Mouse (Mus musculus) liver, embryonic 12.5 days (tissue): ENCODE measurements around the gene Sesn3. TPM values are rescaled to one million over a fixed set of nuclear protein-coding genes. Genes with fewer than 3 reads are reported as not detected.

ENCODE experiments used
- ATAC-seq: fragments of 200-750 bp; cut with Nextera tagmentation; 2 replicates; pipeline ENCODE4 v1.8.0; 2017; ENCODE audit warnings: moderate number of reproducible peaks, mild to moderate bottlenecking, moderate library complexity
- H3K27ac ChIP-seq: fragments of 300-500 bp; sonication (generic); 2 replicates; pipeline ENCODE4 v1.5.1; 2016; ENCODE audit warnings: mild to moderate bottlenecking
- H3K27me3 ChIP-seq: fragments of 300-500 bp; sonication (generic); replicated peaks from 2 replicates; pipeline ENCODE4 v1.6.1; 2016; ENCODE audit warnings: mild to moderate bottlenecking, moderate library complexity
- H3K36me3 ChIP-seq: fragments of 300-500 bp; sonication (generic); 2 replicates; pipeline ENCODE4 v1.6.1; 2016; ENCODE audit warnings: mild to moderate bottlenecking, moderate library complexity
- H3K4me1 ChIP-seq: fragments of 300-500 bp; sonication (generic); 2 replicates; pipeline ENCODE4 v1.6.1; 2016
- H3K4me2 ChIP-seq: fragments of 300-500 bp; sonication (generic); 2 replicates; pipeline ENCODE4 v1.6.1; 2016; ENCODE audit warnings: mild to moderate bottlenecking, moderate library complexity
- H3K4me3 ChIP-seq: fragments of 300-500 bp; sonication (generic); 2 replicates; pipeline ENCODE4 v1.5.1; 2016; ENCODE audit warnings: mild to moderate bottlenecking, moderate library complexity
- H3K9ac ChIP-seq: fragments of 300-500 bp; sonication (generic); 2 replicates; pipeline ENCODE4 v1.6.1; 2016; ENCODE audit warnings: mild to moderate bottlenecking, moderate library complexity
- H3K9me3 ChIP-seq: fragments of 300-500 bp; sonication (generic); replicated peaks from 2 replicates; pipeline ENCODE4 v1.6.1; 2016; ENCODE audit warnings: mild to moderate bottlenecking, moderate library complexity
- WGBS: fragments of 180-500 bp; shearing (Covaris S2); methylation state at CpG from one replicate; pipeline ENCODE4 v1.1.7; 2016; ENCODE audit not compliant: insufficient replicate concordance; 5-methylcytosine and 5-hydroxymethylcytosine counted together
- polyA plus RNA-seq: library from polyadenylated mRNA; unstranded; fragments of >200 nt; fragmentation: Nextera tagmentation; extraction: Ambion mirVana; gene quantifications from 2 replicates; pipeline ENCODE4 v1.2.1, GENCODE M21; 2016

The Sesn3 gene
- polyA plus RNA-seq, 1 experiment from 2014 or later = 2.4 TPM

- H3K4me3 ChIP-seq = no peak overlapping the region
- peak overlapping the region; percentile 46 for H3K9ac ChIP-seq
- 72% methylated on average over 9 of the region's 9 CpGs for WGBS
- H3K4me2 ChIP-seq = peak overlapping the region; percentile 25; the same call in 1 of the 2 replicates
- peaks cover 8% of the 10 kb centered on the region for H3K9me3 ChIP-seq
- peaks cover 81% of the 10 kb centered on the region for H3K4me1 ChIP-seq
- no peaks in the 10 kb centered on the region for H3K27me3 ChIP-seq
- H3K27ac ChIP-seq = peak overlapping the region; percentile 78
- ATAC-seq = no peak
- peaks cover 51% of the 10 kb centered on the region for H3K36me3 ChIP-seq
Measured at GRCm38 (mm10) chr9:14364719-14365118, 89.9 kb downstream of the Sesn3 start.

- no peak for ATAC-seq
- no peaks in the 10 kb centered on the region for H3K27me3 ChIP-seq
- peak overlapping the region; percentile 25; the same call in 1 of the 2 replicates for H3K4me2 ChIP-seq
- peaks cover 52% of the 10 kb centered on the region for H3K36me3 ChIP-seq
- no peak overlapping the region for H3K4me3 ChIP-seq
- peak overlapping the region; percentile 46 for H3K9ac ChIP-seq
- H3K27ac ChIP-seq = peak overlapping the region; percentile 78
- H3K9me3 ChIP-seq = peaks cover 8% of the 10 kb centered on the region
- WGBS = 55% methylated on average over 4 of the region's 4 CpGs
- peaks cover 89% of the 10 kb centered on the region for H3K4me1 ChIP-seq
Measured at GRCm38 (mm10) chr9:14365481-14366125, 90.7 kb downstream of the Sesn3 start.

DNA sequence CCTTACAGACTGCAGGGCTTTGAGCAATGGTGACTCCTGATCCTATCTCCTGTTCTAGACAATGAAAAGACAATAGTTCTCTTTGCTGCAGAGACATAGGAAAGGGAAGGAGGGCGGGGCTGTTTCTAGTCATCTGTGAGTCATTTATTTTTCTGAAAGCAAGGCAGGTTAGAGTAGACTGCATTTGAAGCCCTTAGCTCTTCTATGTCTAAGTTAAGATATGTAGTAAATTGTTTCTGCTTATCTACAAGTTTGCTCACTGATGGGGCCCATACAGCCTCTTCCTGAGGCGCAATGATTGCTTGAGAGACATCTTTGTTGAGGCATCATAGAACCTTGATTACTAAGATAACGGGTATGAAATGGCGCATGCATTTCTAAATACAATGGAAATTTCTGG lies 93.0 kb downstream of the Sesn3 start:
- H3K4me3 ChIP-seq = no peak overlapping the region
- ATAC-seq = no peak
- peaks cover 8% of the 10 kb centered on the region for H3K9me3 ChIP-seq
- H3K9ac ChIP-seq = peak overlapping the region; percentile 22; the same call in 1 of the 2 replicates
- peaks cover 48% of the 10 kb centered on the region for H3K36me3 ChIP-seq
- H3K27ac ChIP-seq = peak overlapping the region; percentile 97
- H3K4me1 ChIP-seq = peaks cover 98% of the 10 kb centered on the region
- H3K4me2 ChIP-seq = peak overlapping the region; percentile 20; the same call in 1 of the 2 replicates
- H3K27me3 ChIP-seq = no peaks in the 10 kb centered on the region
- WGBS = 74% methylated on average over 4 of the region's 4 CpGs

DNA sequence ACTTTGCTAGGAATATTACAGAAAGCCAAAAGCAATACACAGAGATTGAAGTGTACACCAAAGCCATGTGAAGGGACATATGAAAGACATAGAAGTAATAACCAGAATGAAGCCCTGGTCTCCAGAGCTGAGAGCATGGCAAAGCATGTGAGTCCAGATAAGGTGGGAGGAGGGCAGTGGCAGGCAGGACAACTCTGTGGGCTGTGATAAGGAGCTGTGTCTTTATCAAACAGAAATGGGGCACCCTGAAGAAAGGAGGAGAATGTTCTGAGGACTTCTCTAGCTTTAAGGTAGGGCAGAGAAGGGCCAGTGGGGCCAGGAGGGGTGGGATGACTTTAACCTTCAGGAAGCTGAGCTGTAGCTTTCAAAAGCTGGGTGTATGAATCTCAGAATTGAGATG lies 94.4 kb downstream of the Sesn3 start:
- ATAC-seq = peak; percentile 97
- H3K27ac ChIP-seq = peak overlapping the region; percentile 97
- peak overlapping the region; percentile 59 for H3K9ac ChIP-seq
- H3K4me2 ChIP-seq = peak overlapping the region; percentile 61
- peak overlapping the region; percentile 25; the same call in 1 of the 2 replicates for H3K4me3 ChIP-seq
- H3K36me3 ChIP-seq = peaks cover 52% of the 10 kb centered on the region
- H3K4me1 ChIP-seq = peaks cover 91% of the 10 kb centered on the region
- H3K27me3 ChIP-seq = no peaks in the 10 kb centered on the region
- H3K9me3 ChIP-seq = peaks cover 8% of the 10 kb centered on the region

- no peak overlapping the region for H3K4me2 ChIP-seq
- H3K4me3 ChIP-seq = no peak overlapping the region
- peak overlapping the region; percentile 38 for H3K27ac ChIP-seq
- no peak for ATAC-seq
- H3K9me3 ChIP-seq = peaks cover 8% of the 10 kb centered on the region
- H3K36me3 ChIP-seq = peaks cover 71% of the 10 kb centered on the region
- H3K4me1 ChIP-seq = peaks cover 88% of the 10 kb centered on the region
- H3K27me3 ChIP-seq = no peaks in the 10 kb centered on the region
- H3K9ac ChIP-seq = no peak overlapping the region
Measured at GRCm38 (mm10) chr9:14372440-14372839, 97.6 kb downstream of the Sesn3 start.

- Histone ChIP-seq H3K4me1 (peaks cover 80% of the 10 kb centered on the region), H3K4me3 (no peak overlapping the region), H3K36me3 (peaks cover 60% of the 10 kb centered on the region), H3K9me3 (no peaks in the 10 kb centered on the region), H3K27me3 (peaks cover 14% of the 10 kb centered on the region), H3K4me2 (no peak overlapping the region), H3K9ac (no peak overlapping the region), H3K27ac (no peak overlapping the region)
- ATAC-seq = no peak
- 91% methylated on average over 4 of the region's 4 CpGs for WGBS
Measured at GRCm38 (mm10) chr9:14376149-14376548, 101.3 kb downstream of the Sesn3 start.

DNA sequence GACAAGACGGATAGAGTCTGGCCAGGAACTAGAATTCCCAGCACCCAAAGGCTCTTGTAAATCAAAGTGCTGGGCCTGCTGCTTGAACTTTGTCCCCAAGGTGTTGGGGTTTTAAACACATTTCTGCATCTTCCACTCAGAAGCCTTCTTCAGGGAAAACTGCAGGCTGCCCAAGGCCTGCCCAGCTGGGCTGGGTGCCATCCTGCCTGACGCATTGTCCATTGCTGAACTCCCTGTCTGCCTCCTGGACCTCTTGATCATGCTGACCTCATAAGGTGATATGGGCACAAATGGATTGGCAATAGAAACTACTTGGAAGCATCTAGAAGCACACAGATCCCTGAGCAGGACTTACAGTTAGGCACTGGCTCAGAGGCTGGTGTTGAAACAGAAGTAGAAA lies 103.3 kb downstream of the Sesn3 start:
- ATAC-seq = no peak
- H3K9me3 ChIP-seq = no peaks in the 10 kb centered on the region
- H3K4me2 ChIP-seq = peak overlapping the region; percentile 91
- H3K4me1 ChIP-seq = peaks cover 78% of the 10 kb centered on the region
- WGBS = 95% methylated on average over 2 of the region's 2 CpGs
- H3K9ac ChIP-seq = peak overlapping the region; percentile 93; the same call in 1 of the 2 replicates
- H3K36me3 ChIP-seq = peaks cover 49% of the 10 kb centered on the region
- H3K27ac ChIP-seq = no peak overlapping the region
- peak overlapping the region; percentile 82 for H3K4me3 ChIP-seq
- peaks cover 14% of the 10 kb centered on the region for H3K27me3 ChIP-seq

DNA sequence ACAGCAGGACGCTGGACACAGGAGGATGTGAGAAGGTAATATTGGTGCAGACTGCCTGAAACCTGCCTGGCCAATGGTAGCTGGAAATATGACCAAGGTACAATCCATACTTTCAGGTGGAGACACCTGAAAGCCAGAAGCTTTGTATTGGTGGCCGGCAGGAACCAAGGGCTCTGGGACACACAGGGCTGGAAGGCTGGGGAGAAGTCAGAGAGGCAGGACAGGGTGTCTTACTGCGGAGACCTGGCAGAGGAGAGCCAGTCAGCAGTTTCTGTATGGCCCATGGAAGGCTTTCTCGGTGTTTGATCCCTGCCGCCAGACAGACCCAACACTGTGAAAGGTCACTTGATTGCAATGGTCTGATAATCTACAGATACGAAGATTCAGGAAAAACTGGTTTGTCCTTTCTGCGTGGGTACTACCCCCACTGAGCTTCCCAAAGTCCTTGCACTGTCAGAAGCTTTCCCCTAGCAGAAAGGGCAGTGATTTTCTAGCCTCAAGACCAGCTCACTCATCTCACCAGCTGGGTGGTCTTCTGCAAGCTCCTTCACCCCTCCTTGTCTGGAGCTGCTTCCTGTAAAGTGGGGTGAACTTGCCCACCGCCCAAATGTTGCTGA lies 105.0 kb downstream of the Sesn3 start:
- 27% methylated on average over 8 of the region's 8 CpGs for WGBS
- H3K4me1 ChIP-seq = peaks cover 79% of the 10 kb centered on the region

DNA sequence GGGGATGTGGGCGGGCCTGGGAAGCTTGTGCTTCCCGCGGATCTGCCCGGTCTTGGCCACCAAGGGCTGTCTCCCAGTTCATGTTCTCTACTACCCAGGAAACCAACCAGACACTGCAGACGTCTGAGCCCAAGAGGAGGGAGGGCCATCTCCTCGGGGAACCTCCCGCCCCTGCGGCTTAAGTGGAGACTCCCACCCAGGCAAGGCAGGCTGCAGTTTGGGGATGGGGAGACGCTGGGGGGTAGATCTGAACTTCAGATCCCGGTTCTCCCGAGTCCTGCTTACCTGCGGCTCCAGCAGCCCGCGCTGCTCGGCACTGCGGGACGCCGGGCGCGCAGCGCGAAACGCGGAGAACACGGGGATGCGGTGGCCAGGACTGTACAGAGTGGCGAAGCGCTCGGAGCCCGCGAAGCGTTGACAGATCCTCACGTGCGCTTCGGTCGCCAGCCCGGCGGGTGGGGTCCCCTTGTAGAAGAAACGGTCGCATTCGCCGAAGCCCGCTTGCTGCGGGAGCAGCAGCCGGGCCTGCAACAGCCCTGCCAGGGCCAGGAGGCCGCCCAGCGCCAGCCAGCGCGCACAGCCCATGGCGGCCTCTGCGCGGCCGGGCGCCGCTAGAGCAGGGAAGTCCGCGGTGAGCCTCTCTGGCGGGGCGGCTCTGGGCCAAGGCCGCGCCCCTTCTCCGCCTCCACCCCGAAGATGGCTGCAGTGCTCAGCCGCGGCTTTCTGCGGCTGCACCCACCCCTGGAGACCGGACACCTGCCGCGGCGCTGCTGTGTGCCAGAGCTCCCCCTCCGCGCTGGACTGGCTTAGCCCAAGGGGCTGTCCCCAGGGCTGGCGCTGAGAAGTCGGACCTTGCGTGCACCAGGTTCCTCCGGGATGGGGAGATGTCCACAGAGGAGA lies 105.8 kb downstream of the Sesn3 start:
- Histone ChIP-seq H3K36me3 (peaks cover 29% of the 10 kb centered on the region), H3K9ac (peak overlapping the region; percentile 93), H3K4me3 (peak overlapping the region; percentile 82), H3K4me2 (peak overlapping the region; percentile 91), H3K4me1 (peaks cover 74% of the 10 kb centered on the region), H3K27ac (peak overlapping the region; percentile 89), H3K9me3 (no peaks in the 10 kb centered on the region), H3K27me3 (peaks cover 14% of the 10 kb centered on the region)
- ATAC-seq = peak; percentile 96
- WGBS = under 1% methylated on average over 76 of the region's 76 CpGs

More for the DNA sequence above, 105.0 kb downstream of the Sesn3 start:
- Histone ChIP-seq H3K27me3 (peaks cover 14% of the 10 kb centered on the region), H3K27ac (peak overlapping the region; percentile 89), H3K4me2 (peak overlapping the region; percentile 91), H3K9ac (peak overlapping the region; percentile 93), H3K9me3 (no peaks in the 10 kb centered on the region), H3K4me3 (peak overlapping the region; percentile 82), H3K36me3 (peaks cover 35% of the 10 kb centered on the region)
- ATAC-seq = no peak

DNA sequence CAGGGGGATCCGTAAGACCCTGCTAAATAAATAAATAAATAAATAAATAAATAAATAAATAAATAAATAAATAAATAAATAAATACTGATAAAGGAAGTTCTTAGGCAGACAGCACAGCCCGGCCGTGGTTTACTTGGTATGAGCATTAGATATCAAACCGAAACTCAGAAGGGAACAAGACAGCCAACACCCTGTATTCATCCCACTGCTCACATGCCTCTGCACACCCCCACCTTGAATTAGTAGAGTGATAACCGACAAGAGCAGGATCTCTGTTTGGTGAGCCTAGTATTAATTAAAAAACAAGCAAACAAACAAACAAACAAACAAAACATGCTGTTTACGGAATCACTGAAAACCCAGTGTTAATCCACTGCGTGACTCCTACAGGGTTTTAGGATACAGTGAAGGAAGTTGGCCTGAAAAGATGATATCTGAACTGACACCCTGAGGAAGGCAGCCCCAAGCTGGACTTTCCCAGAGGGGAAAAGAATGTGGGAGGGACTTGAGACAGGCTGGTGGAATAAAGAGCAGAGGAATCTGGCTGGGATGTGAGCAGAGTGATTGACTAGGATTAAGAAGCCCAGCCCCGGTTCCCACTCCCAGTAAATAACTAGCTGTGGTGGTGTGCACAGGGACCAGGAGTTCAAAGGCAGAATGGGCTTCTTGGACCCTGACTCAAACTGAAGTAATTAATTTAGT lies 106.6 kb downstream of the Sesn3 start, which contains the start of gene Endod1:
Endod1 (minus strand) TSS at position 155 of the 703 bp plus-strand sequence.
- Histone ChIP-seq H3K4me3 (peak within 1 kb of the TSS; percentile 82), H3K27ac (peak within 1 kb of the TSS; percentile 89), H3K9me3 (no peaks in the 10 kb centered on the region), H3K9ac (peak within 1 kb of the TSS; percentile 93), H3K4me2 (peak within 1 kb of the TSS; percentile 91), H3K36me3 (peaks cover 21% of the 10 kb centered on the region), H3K27me3 (peaks cover 14% of the 10 kb centered on the region), H3K4me1 (peaks cover 75% of the 10 kb centered on the region)
- WGBS = 9% methylated on average over 8 of the region's 8 CpGs
- ATAC-seq = peak; percentile 68

DNA sequence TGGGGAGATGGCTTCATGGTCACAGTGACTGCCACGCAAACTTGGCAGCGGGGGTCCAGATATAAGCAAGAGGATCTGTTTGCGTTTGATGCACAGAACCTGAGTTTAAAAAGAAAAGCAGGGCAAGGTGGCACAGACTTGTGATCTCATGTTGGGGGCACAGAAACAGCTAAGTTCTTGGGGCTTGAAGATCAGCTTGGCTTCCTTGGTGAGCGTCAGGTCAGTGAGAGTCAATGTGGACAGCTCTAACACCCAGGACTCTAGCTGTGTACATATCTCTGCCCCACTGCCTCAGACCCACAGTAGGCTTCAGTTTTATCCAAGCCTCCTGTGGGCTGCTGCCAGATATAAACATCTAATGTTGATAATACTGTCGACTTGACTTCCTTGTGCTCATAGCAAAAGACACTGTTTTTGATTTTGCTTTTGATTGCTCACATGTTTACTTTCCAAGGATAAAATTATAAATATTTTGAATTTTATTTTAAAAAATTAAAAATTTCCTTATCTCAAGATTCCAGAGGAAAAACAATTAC lies 107.5 kb downstream of the Sesn3 start:
- Histone ChIP-seq H3K4me1 (peaks cover 77% of the 10 kb centered on the region), H3K27ac (peak overlapping the region; percentile 89), H3K9me3 (no peaks in the 10 kb centered on the region), H3K4me2 (peak overlapping the region; percentile 91), H3K9ac (peak overlapping the region; percentile 93; the same call in 1 of the 2 replicates), H3K27me3 (peaks cover 14% of the 10 kb centered on the region), H3K36me3 (peaks cover 12% of the 10 kb centered on the region), H3K4me3 (peak overlapping the region; percentile 82; the same call in 1 of the 2 replicates)
- no peak for ATAC-seq
- 62% methylated on average over 5 of the region's 5 CpGs for WGBS
